8 mouse cellular contexts compared by ENCODE assay signal in genomic region chr11:43425824-43426413, GRCm38 (mm10). TPM values are rescaled to one million over a fixed set of nuclear protein-coding genes. Genes with fewer than 3 reads are reported as not detected.
DNase-seq lines count a peak whose midpoint lies in the region; ATAC-seq and TF ChIP-seq lines count a peak whose summit lies in the region.

Gene Pttg1, minus strand, starts transcription at chr11:43426251.

- TF ChIP-seq CTCF in Patski (IDR thresholded peaks at IDR 0.05): no peak

- H3K36me3 ChIP-seq in hindbrain, embryonic 13.5 days: 0 out of 2 replicates have a peak, but pooled peaks cover 1% of the 10 kb centered on the region

- H3K9me3 ChIP-seq in hindbrain, embryonic 13.5 days: no peaks in the 10 kb centered on the region

- in situ Hi-C loops in Patski (cut with MboI; ENCODE audit: low pct_unique_long_range_greater_than_20kb): no loop called here

- peak within 1 kb of the TSS; percentile 66 for H3K4me2 ChIP-seq in hindbrain, embryonic 13.5 days

- peak; percentile 88 for ATAC-seq in Patski
- peak; percentile 93 for ATAC-seq in hindbrain, embryonic 13.5 days (ENCODE audit: low FRiP score)

- POLR2A ChIA-PET in Patski (lab: Charles Lee): no interaction called here

- peaks cover 7% of the 10 kb centered on the region for H3K27me3 ChIP-seq in Patski
- H3K27me3 ChIP-seq in hindbrain, embryonic 13.5 days: no peaks in the 10 kb centered on the region

- no peak for DNase-seq in Patski (ENCODE audit: low read depth, low spot score)
- peak; percentile 73 to 74 for DNase-seq in cerebellum, postnatal 14 days
- peak; percentile 25 to 55 for DNase-seq in frontal cortex, postnatal 14 days (ENCODE audit: low spot score in 2 of 2)
- DNase-seq in layer of hippocampus, postnatal 25 days (ENCODE audit: extremely low spot score in 1 of 2, low spot score in 1 of 2): peak in 1 of 2 experiments; percentile 62
- peak; percentile 94 for DNase-seq in lung, postnatal 36 days
- DNase-seq in retina, postnatal 1 day: peak; percentile 91
- peak; percentile 45 to 73 for DNase-seq in urinary bladder, adult 18-20 months (ENCODE audit: low spot score in 2 of 2)

- 4% methylated on average over 27 of the region's 27 CpGs for WGBS in hindbrain, embryonic 13.5 days

- no peak within 1 kb of the TSS for H3K27ac ChIP-seq in hindbrain, embryonic 13.5 days

- peak within 1 kb of the TSS; percentile 68 for H3K9ac ChIP-seq in hindbrain, embryonic 13.5 days

- peaks cover 9% of the 10 kb centered on the region for H3K4me1 ChIP-seq in hindbrain, embryonic 13.5 days (replicated peaks)

- CTCF ChIA-PET in Patski (lab: Charles Lee): interaction anchor here (1.1 to 2.0 kb wide), 2 partner anchors 9 to 13 kb away, joined by 4 to 12 read pairs; no protein-coding TSS in a partner anchor

- peak within 1 kb of the TSS; percentile 51 for H3K4me3 ChIP-seq in hindbrain, embryonic 13.5 days

RNA-seq across cellular contexts. Expression of gene Pttg1, which starts in this region (rescaled TPM):
- 32.4 TPM for polyA plus RNA-seq in Patski (2021)
- polyA plus RNA-seq in hindbrain, embryonic 13.5 days (2015; fragmentation: Nextera tagmentation; extraction: Ambion mirVana): 51.3 and 56.9 TPM in 2 replicates
- 10 to 100 TPM; 26.6 to 28.0 TPM for total RNA-seq in layer of hippocampus, postnatal 25 days (2021)
